Mouse (Mus musculus) macrophage (primary cell): ENCODE results near the gene 3110082I17Rik. TPM values are rescaled to one million over a fixed set of nuclear protein-coding genes. Genes with fewer than 3 reads are reported as not detected.

ENCODE experiments used
- H3K27ac ChIP-seq: fragments of 350-480 bp; formaldehyde crosslinking; 2 replicates; pipeline ENCODE4 v1.9.0; 2021
- H3K36me3 ChIP-seq: fragments of 350-480 bp; formaldehyde crosslinking; 2 replicates; pipeline ENCODE4 v1.9.0; 2021; ENCODE audit errors: inconsistent target
- H3K4me3 ChIP-seq: fragments of 350-480 bp; formaldehyde crosslinking; 2 replicates; pipeline ENCODE4 v1.9.0; 2021; ENCODE audit errors: inconsistent target
- H3K79me2 ChIP-seq: fragments of 350-480 bp; formaldehyde crosslinking; 2 replicates; pipeline ENCODE4 v1.9.0; 2021; ENCODE audit errors: inconsistent target
- WGBS: methylation state at CpG from one replicate; pipeline ENCODE4 v1.1.7; 2026; ENCODE audit warnings: inconsistent platforms; ENCODE audit not compliant: missing documents; 5-methylcytosine and 5-hydroxymethylcytosine counted together
- polyA plus RNA-seq: library from polyadenylated mRNA; stranded (reverse); fragments of 250-400 nt; gene quantifications from 3 replicates; pipeline ENCODE4 v1.2.4, GENCODE M21; 2018; ENCODE audit warnings: inconsistent platforms

The 3110082I17Rik gene
- polyA plus RNA-seq, 1 experiment from 2014 or later, result 24.1 TPM

DNA sequence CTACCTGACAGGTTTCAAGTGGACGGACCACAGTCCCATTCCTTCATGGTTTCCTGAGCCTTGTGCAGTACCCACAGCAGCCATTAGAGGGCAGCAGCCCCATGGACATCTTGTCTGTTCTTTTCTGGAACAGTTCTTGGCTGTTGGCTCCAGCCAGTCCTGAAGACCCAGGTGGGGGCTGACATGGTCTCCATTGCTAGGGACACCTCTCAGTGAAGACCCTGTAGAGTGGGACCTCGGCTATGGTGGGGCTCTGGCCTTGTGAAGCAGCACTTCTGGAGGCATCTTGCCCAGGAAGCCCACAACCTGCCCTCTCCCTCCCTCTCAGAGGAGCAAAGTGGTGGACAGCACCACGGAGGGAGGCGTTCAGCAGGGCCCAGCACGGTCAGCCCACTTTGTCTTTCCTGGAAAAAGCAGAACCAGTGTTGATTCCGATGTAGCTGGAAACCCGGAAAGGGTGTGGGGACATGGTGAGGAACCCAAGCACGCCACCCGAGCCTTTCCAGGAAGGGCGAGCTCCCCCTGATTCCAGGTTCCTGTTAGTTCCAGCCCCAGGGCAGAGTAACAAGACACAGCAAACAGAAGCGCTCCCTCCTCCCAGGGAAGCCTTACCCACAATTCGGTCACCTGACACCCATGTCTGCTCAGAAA lies 95.9 kb downstream of the 3110082I17Rik start:
- under 1% methylated on average over 12 of the region's 12 CpGs for WGBS

DNA sequence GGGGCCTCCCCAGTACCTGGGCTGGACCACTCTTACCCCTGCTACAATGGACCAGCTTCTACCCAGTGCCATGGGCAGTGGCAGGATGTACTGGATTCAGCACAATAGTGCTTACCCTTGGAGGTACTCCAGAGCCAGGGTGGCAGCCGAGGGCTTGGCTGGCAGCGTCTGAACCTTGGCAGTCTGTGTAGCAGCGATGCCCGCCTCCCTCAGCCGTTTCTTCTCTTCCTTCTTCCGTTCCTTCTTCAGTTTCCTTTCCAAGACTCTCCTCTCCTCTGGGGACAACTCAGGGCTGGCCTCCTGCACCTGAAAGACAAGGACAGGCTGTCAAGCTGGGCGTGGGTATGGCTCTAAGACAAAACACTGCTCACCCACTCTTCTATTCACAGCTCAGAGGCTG lies 96.5 kb downstream of the 3110082I17Rik start:
- H3K36me3 ChIP-seq, result no peaks in the 10 kb centered on the region; the same call in 1 of the 2 replicates
- H3K79me2 ChIP-seq, result peaks cover 18% of the 10 kb centered on the region
- H3K4me3 ChIP-seq, result no peak overlapping the region
- peak overlapping the region; percentile 98 for H3K27ac ChIP-seq
- WGBS, result 35% methylated on average over 7 of the region's 7 CpGs

More for the DNA sequence above, 95.9 kb downstream of the 3110082I17Rik start:
- H3K27ac ChIP-seq, result peak overlapping the region; percentile 98
- H3K4me3 ChIP-seq, result no peak overlapping the region
- no peaks in the 10 kb centered on the region; the same call in 1 of the 2 replicates for H3K36me3 ChIP-seq
- peaks cover 23% of the 10 kb centered on the region for H3K79me2 ChIP-seq

DNA sequence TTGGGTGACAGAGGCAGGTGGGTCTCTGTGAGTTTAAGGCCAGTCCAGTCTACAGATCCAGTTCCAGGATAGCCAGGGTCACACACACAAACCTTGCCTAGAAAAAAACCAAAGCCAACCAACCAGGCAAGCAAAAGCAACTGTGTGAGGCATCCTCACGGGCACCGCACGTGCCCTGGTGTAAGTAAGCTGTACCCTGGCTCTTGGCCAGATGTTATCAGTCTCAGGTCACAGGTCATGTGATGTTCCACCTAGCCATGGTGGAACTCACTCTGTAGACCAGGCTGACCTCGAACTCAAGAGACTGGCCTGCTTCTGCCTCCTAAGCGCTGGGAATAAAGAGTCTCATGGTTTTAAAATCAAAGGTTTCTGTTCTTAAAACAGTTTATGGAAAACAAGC lies 101.1 kb downstream of the 3110082I17Rik start:
- Histone ChIP-seq H3K36me3 (no peaks in the 10 kb centered on the region; the same call in 1 of the 2 replicates), H3K27ac (no peak overlapping the region)
- 94% methylated on average over 5 of the region's 5 CpGs for WGBS

DNA sequence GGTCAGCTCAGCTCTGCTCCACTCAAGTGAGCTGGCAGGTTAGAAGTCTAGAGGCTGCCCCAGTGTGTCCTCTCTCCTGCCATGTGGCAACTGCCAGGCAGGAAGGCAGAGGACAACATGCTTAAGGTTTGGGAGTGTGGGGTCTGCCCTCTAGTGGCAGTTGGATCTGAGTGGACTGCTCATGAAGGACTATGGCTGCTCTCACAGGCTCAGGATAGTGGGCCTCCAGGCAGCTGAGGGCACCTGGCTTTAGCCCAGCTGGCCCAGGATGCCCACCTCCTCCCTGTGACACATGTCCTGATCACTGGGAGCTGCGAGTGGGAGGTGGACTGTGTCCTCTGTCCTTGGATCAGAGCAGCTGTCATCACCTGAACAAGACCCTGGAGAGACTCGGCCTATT lies 101.7 kb downstream of the 3110082I17Rik start:
- no peaks in the 10 kb centered on the region; the same call in 1 of the 2 replicates for H3K36me3 ChIP-seq
- WGBS, result 92% methylated on average over 1 of the region's 2 CpGs
- H3K79me2 ChIP-seq, result no peaks in the 10 kb centered on the region
- no peak overlapping the region for H3K27ac ChIP-seq
- H3K4me3 ChIP-seq, result no peak overlapping the region

More for the DNA sequence above, 101.1 kb downstream of the 3110082I17Rik start:
- H3K79me2 ChIP-seq, result no peaks in the 10 kb centered on the region
- no peak overlapping the region for H3K4me3 ChIP-seq

DNA sequence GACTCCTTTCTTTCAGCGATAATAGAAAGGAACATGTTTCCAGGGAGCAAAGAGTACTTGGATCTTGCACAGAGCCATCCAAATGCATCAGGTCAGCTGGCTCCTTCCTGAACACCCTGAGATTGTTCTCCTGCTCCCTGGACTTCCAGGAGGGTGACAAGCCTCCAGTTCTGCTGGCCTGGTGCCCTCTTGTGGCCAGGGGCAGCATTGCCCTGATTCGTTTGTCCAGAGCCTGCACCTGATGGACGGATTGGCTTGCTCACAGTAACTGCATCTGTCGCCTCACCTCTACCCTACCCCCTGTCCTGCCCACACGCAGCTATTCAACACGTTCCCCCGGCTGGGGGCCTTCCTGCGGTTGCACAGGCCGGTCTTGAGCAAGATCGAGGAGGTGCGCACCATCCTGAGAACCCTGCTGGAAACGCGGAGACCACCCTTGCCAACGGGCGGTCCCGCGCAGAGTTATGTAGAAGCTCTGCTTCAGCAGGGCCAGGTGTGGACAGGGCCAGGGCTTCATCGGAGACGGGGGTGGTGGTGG lies 105.0 kb downstream of the 3110082I17Rik start:
- H3K36me3 ChIP-seq, result no peaks in the 10 kb centered on the region
- H3K4me3 ChIP-seq, result no peak overlapping the region
- no peaks in the 10 kb centered on the region for H3K79me2 ChIP-seq
- no peak overlapping the region for H3K27ac ChIP-seq
- 38% methylated on average over 15 of the region's 19 CpGs for WGBS

DNA sequence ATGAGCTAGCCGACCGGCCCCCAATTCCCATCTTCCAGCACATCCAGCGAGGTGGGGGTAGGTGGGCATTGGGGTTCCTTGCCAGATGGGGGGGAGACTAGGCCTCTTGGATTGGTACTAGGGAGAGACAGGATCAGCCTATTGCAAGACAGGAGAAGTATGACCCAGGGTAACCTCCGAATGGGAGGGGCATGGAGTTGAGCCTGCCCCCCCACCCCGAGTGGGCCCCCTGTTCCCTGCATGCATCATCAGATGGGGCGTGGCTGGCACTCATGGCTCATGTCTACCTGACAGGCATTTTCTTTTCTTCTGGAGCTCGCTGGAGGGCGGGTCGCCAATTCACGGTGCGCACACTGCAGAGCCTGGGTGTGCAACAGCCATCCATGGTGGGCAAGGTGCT lies 106.4 kb downstream of the 3110082I17Rik start:
- 91% methylated on average over 11 of the region's 11 CpGs for WGBS
- H3K36me3 ChIP-seq, result no peaks in the 10 kb centered on the region
- no peak overlapping the region for H3K27ac ChIP-seq
- H3K79me2 ChIP-seq, result no peaks in the 10 kb centered on the region
- no peak overlapping the region for H3K4me3 ChIP-seq

DNA sequence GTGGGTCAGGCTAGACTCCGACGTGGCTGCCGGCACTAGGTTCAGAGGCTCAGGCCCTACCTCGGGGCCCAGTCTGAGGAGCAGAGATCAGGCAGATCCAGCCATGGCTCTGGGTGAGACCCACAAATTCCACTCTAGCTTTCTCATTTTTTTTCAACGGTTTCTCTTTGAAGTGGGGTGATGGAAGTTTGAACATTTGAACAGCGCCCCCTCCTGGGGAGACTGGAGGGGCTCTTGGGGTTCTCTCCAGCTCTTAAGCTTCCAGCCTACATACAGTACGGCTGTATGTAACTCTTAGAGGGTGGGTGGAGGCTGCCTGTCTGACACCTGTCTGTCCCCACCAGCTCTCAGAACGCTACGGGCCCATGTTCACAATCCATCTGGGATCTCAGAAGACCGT lies 106.8 kb downstream of the 3110082I17Rik start:
- WGBS, result 61% methylated on average over 10 of the region's 10 CpGs
- H3K36me3 ChIP-seq, result no peaks in the 10 kb centered on the region
- no peaks in the 10 kb centered on the region for H3K79me2 ChIP-seq
- H3K27ac ChIP-seq, result no peak overlapping the region
- H3K4me3 ChIP-seq, result no peak overlapping the region

DNA sequence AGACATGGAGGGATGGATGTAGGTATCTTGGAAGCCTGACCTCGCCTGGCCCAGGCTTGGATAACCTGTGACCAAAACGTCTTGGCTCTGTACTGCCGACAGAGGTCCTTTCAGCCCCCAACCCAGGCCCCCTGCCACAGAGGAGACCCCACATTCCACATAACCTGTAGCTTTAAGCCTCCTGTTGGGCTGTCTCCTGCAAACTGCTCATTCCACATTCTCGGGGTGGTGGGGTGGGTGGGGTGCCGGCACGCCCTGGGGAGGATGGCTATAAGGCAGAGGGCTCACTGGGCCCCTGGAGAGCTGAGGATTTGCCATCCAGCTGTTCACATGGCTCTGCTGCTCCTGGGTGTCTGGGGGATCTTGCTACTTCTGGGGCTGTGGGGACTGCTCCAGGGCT lies 108.0 kb downstream of the 3110082I17Rik start, which contains the start of gene Cyp2w1:
Gene Cyp2w1 (plus strand): TSS at position 301 of the 400 bp plus-strand sequence.
- H3K79me2 ChIP-seq, result no peaks in the 10 kb centered on the region
- WGBS, result 96% methylated on average over 3 of the region's 6 CpGs
- no peaks in the 10 kb centered on the region for H3K36me3 ChIP-seq
- H3K4me3 ChIP-seq, result no peak within 1 kb of the TSS
- H3K27ac ChIP-seq, result no peak within 1 kb of the TSS

DNA sequence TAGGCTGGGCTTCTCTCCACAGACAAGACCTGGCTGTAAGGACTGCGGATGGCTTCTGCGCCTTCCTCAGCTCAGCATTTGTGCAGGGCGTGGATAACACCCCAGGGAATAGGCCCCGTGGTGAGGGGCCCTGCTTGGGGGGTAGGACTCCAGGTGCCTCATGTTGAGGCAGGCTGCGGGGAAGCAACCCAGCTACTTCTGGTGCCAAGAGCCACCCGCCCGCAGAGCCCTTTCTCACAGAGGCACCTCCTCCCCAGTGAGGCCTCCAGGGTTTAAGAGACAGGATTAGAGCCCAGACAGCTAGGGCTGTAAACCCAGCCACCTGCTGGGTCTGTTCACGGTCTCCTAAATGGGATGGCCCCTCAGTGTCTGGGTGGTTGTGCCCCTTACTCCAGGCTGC lies 108.7 kb downstream of the 3110082I17Rik start:
- Histone ChIP-seq H3K36me3 (no peaks in the 10 kb centered on the region), H3K79me2 (no peaks in the 10 kb centered on the region), H3K27ac (no peak overlapping the region), H3K4me3 (no peak overlapping the region)
- WGBS, result 69% methylated on average over 8 of the region's 8 CpGs

DNA sequence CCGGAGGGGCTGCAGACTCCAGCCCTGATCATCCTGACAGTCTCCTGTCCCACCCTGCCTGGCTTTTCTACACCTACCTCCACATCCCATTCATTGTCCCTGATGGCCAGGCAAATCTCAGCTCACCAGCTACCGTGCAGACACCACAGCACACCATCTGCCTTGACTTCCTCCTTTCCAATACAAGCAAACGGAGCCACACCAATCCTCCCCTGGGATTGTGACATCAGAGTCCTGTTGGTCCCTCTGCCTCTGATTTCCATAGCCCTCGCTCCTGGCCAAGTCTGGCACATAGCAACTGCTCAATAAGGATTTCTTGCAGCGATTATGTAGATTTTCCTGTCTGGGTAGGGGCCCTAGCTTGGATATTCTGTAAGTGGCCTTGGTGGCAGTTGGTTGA lies 109.2 kb downstream of the 3110082I17Rik start, which contains the start of gene Cox19:
Gene Cox19 (minus strand): TSS at position 285 of the 400 bp plus-strand sequence.
- H3K36me3 ChIP-seq, result no peaks in the 10 kb centered on the region
- no peak within 1 kb of the TSS for H3K4me3 ChIP-seq
- H3K79me2 ChIP-seq, result no peaks in the 10 kb centered on the region
- WGBS, result 46% methylated on average over 5 of the region's 5 CpGs
- no peak within 1 kb of the TSS for H3K27ac ChIP-seq

DNA sequence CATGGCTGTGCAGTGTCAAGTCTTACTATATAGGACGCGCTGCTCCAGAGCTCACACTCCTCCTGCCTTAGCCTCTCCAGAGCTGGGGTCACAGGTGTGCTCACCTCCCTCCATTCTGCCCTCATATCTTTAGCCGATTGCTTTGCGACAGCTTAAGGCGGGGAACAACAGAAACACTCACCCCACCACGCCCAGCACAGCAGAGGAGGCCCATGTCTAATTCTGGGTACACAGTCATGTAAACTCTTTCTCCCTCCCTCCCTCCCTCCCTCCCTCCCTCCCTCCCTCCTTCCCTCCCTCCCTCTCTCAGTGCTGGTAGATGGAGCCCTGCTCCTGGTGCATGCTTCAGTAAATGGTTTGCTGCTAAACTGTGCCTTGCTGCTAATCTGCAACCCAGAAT lies 110.6 kb downstream of the 3110082I17Rik start:
- H3K27ac ChIP-seq, result no peak overlapping the region
- peaks cover 2% of the 10 kb centered on the region for H3K79me2 ChIP-seq
- no peak overlapping the region for H3K4me3 ChIP-seq
- WGBS, result 88% methylated on average over 6 of the region's 6 CpGs
- no peaks in the 10 kb centered on the region for H3K36me3 ChIP-seq

DNA sequence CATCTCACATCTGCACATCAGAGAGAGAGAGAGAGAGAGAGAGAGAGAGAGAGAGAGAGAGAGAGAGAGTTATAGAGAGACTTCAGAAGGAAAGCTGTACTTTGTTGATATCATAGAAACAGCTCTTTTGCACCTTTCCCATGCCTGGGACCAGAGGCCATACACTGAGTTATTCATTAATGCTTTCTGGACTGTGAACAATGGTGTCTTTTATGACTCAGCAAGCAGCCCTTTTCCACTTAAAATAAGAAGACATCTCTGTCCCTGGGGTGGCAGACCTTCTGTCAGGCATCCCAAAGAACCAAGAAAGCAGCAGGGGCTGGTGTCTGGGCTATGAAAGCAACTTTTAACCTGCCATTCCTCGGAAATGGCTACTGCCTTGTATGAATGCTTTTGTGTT lies 113.1 kb downstream of the 3110082I17Rik start:
- H3K27ac ChIP-seq, result no peak overlapping the region
- WGBS, result 80% methylated on average over 1 of the region's 1 CpGs

DNA sequence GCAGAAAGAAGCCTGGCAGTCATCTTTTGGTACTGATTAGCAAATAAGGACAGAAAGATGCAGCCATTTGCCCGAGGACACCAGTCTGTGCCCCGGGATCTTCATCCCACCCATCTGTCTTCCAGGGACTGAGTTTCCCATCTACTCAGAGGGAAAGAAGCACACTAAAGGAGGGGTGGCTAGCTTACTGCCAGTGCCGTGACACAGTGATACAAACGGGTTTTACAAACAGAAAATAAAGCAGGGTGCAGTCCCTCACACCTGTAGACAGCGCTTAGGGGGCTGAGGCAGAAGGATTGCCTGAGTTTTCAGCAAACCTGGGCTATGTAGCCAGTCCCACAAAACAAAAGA lies 115.0 kb downstream of the 3110082I17Rik start:
- Histone ChIP-seq H3K27ac (peak overlapping the region; percentile 24; the same call in 1 of the 2 replicates), H3K4me3 (0 out of 2 replicates have a peak overlapping the region, but pooled peaks have one; percentile 5), H3K79me2 (peaks cover 25% of the 10 kb centered on the region), H3K36me3 (peaks cover 17% of the 10 kb centered on the region; the same call in 1 of the 2 replicates)
- 13% methylated on average over 5 of the region's 5 CpGs for WGBS

More for the DNA sequence above, 113.1 kb downstream of the 3110082I17Rik start:
- Histone ChIP-seq H3K36me3 (peaks cover 2% of the 10 kb centered on the region; the same call in 1 of the 2 replicates), H3K79me2 (peaks cover 25% of the 10 kb centered on the region), H3K4me3 (no peak overlapping the region)

DNA sequence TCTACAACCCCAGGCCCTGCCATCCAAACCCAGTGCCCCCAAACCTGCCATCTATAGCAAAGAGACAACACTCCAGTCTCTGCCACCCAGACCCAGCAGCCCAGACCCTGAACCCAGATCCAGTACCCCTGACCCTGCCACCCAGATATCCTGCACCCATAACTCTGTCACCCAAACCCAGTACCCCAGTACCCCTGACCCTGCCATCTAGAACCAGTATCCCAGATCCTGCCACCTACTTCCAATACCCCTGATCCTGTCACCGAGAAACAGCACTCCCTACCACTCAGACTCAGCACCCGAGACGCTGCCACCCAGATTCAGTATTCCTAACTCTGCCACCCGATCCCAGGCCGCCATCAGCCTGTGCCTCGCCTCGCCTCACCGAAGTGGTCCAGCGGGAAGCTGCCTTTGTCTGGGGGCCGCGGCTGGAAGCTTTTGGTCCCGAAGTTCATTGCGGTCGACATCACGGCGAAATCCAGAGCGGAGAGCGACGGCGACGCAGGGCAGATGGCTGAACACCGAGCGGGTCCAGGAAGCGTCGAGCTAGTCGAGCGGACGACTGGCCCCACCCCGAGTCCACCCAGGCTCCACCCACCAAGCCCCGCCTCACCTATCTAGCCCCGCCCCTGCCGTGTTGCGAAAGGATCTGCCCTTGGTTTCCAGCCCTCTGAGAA lies 115.5 kb downstream of the 3110082I17Rik start:
- Histone ChIP-seq H3K79me2 (peaks cover 25% of the 10 kb centered on the region), H3K27ac (peak overlapping the region; percentile 64), H3K4me3 (peak overlapping the region; percentile 97), H3K36me3 (peaks cover 22% of the 10 kb centered on the region; the same call in 1 of the 2 replicates)
- WGBS, result 1% methylated on average over 33 of the region's 33 CpGs
